Mouse (Mus musculus): ENCODE results near the gene Thbs3.

Gene Thbs3

DNA sequence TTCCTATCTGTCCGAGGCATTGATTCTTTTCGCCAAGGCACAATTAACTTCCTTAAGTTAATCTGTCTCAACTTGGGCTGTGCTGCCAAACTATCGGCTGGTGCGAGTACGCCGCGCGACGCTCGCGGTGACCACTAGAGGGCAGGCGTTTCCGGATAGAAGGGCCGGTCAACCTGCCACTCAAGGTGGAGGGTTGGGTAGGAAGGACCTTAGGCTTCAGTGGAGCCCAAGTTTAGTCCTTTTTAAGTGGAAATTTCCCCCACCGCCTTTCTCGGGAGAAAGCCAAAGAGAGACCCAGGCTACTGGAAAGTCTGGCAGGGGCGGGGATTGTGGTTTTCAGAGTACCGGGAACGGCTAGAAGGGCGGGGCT, 13.2 kb downstream of the Thbs3 start:
- DNase-seq: peak; percentile 82 to 86

DNA sequence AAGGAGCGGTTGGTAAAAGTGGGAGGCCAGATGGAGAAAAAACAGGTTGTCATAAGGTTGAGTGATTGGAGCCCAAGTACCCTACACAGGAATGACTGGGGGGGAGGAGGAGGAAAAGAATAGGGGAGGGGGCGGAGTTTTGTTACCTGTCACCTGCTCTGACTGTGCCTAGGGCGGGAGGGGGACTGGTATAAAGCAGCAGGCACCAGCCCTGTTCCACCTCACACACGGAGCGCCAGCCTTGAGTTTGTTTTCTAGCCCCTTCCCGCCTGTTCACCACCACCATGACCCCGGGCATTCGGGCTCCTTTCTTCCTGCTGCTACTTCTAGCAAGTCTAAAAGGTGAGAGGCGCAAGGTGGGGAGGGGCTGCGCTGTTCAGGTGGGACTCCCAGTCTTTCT, 13.9 kb downstream of the Thbs3 start, which contains the start of gene Muc1:
Muc1 (plus strand) TSS at position 222 of the 400 bp plus-strand sequence.
- no peak for DNase-seq

DNA sequence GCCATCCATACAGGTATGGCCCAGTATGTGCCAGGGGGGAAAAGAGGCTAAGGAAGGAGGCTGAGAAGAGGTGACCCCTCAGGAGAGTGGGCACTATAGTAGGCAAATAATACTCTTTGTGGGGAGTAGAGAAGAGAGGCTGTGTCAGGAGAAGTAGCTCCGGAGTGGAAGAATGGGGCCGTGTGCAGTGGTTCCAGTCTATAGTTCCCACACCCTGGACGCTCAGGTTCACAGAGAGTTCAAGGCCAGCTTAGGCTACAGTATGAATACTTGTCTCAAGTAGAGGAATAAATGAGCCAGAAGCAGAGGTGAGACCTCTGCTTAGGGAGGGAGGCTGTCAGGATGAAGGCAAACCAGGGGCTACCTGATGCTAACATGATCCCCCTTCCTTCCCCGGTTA, 14.3 kb downstream of the Thbs3 start:
- no peak for DNase-seq

GRCm38 (mm10) chr3:89230561-89230960, 15.6 kb downstream of the Thbs3 start:
- DNase-seq: no peak

DNA sequence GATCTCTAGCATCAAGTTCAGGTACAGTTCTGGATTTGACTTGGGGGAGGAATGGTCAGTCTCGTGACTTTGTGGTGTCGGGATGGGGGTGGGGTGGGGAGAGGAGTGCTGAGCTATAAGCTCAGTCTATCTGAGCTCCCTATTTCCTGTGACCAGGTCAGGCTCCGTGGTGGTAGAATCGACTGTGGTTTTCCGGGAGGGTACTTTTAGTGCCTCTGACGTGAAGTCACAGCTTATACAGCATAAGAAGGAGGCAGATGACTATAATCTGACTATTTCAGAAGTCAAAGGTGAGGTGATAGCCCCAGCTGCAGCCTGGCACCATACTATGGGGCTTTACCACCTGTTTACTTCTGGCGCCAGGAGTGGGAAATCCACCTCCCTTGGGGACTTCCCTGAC, 16.4 kb downstream of the Thbs3 start:
- DNase-seq: no peak

- DNase-seq: no peak
These were observed 16.8 kb downstream of the Thbs3 start for GRCm38 (mm10) chr3:89231772-89232275.

GRCm38 (mm10) chr3:89232614-89233013, 17.6 kb downstream of the Thbs3 start:
- no peak for DNase-seq

GRCm38 (mm10) chr3:89233562-89234110, 18.7 kb downstream of the Thbs3 start:
- DNase-seq: no peak

DNA sequence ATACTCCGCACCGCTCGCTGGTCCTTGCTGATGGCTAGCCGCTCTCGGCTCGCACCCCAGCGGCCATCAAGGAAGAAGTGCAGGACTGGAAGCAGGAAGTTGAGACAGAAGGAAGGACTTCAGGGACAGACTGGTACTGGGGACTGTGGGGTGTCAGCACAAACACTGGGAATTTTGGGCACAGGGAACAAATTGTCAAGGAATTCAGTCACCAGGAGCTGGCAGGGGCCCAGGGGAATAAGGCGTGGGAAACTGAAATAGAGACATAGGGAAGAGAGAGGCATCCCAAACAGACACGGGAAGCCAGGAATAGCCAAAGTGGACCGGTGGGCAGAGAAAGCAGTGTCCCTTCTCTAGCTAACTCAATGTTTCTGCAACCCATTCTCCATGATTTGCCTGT, 21.5 kb downstream of the Thbs3 start:
- DNase-seq: no peak

DNA sequence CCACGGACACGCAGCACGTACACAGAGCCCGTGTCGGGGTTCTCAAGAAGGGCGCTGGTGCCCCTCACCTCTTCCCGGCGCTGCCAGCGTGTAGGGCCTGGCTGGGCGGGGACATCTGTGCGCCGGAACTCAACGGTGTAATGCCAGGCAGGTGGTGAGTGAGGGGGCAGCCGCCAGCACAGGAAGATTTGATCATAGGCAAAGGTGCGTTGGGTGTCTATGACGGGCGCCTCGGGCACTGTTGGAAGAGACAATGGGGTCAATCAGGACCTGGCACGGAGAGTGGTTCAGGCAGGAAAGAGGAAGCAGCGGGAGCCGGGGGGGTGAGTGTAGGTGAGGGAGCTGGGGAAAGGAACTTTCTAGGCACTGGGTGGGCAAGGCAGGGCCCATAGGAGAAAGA, 22.7 kb downstream of the Thbs3 start:
- no peak for DNase-seq

- DNase-seq: no peak
These were observed 23.5 kb downstream of the Thbs3 start for GRCm38 (mm10) chr3:89238494-89238893.

- DNase-seq: no peak
These were observed 27.4 kb downstream of the Thbs3 start for GRCm38 (mm10) chr3:89242331-89242895.

- DNase-seq: peak; percentile 81 to 85
These were observed 28.6 kb downstream of the Thbs3 start for GRCm38 (mm10) chr3:89243609-89244008.

DNA sequence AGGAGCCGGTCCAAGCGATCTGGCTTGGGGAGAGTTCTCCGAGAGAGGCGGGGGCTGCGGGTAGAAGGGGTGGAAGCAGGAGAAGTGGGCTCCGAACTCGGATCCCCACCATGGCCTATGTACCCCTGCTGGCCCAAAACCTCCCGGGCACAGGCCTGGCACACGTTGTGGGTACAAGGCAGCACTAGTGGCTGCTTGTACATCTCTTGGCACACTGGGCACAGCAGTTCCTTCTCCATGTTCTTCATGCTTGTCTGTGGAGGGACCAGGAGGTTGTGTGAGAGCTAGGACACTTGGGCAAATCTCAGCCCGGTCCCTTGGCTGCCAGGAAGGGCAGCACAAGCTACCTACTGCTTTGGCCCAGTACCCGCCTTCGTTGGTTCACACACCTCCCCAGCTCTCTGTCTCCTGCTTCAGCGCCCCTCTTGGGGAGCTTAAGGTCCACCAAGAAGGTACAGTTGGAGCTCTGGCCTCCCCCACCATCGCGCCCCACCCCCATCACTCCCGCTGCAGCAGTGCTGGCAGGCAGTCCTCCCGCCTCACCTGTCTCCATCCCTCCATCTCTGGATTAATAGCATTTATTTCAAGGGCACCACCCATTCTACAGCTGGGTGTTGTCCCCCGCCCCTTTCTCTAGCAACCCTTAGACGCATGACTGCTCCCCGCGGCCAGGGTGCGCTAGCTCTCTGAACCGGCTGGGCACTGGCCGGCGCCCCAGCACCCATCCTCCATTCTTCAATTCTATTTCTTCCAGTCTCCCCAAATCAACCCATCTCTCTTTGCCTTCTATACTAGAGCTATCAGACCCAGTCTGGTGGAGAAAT, 29.4 kb downstream of the Thbs3 start:
- DNase-seq: peak; percentile 39 to 50

DNA sequence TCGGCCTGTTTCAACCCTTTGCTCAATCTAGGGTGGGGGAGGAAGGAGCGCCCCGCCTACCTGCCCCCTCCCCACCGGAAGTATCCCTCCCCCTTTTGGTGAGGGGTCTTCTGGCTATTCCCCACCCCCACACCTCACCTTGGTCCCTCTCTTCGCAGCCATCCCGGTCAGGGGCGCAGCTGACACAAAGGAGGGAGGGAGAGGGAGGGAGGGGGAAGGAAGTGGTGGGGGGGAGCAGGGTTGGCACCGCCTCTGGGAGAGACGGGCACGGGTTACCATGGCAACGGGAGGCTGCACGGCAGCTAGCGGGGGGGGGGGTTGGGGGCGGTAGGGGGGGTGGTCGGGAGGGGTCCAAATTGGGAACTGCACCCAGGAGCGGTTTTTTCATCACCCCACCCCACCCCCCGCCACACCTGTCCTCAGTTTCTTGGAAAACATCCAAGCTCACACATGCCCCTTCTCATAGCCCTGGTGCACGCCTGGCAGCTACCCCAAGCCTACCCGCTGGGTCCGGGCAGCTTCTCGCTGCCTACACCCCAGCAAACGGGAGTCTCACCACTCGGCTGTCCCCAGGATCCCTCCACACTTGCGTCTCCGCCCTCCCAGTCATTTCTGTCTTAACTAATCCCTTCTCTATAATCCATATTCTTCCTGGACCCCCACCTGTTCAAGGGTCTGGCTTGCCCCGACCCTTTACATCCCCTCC, 30.2 kb downstream of the Thbs3 start:
- DNase-seq: peak; percentile 64 to 76

DNA sequence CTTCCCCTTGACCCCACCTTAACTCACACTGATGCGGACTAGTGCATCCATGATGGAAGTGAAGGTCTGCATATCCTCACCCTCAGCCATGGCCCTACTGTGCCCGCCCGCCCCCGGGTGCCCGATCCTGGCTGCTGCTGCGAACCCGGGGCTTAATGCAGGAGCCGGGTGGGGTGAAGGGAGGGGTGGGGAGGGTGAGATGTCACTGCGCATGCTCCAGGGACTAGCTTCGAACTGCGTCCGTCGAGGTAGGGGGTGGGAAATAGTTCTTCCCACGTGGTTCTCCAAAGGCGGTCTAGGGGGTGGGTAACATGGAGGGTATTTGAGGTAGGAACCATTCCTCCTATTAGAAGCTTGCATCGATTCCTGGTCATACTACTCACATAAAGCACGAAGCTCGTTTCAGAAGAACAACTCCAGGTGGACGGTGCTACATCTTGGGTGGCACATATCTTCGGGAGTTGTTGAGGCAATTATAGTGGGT, 30.8 kb downstream of the Thbs3 start, which contains the start of gene Krtcap2:
Krtcap2 (plus strand) TSS at position 279 of the 484 bp plus-strand sequence.
- peak; percentile 38 to 57 for DNase-seq

GRCm38 (mm10) chr3:89246261-89247100, 31.5 kb downstream of the Thbs3 start, which contains the start of gene Trim46:
TSS of gene Trim46 (minus strand) at chr3:89246309.
- peak; percentile 84 for DNase-seq

- no peak for DNase-seq
These were observed 32.5 kb downstream of the Thbs3 start for GRCm38 (mm10) chr3:89247466-89247865.

- peak; percentile 65 to 69 for DNase-seq
These were observed 35.6 kb downstream of the Thbs3 start for GRCm38 (mm10) chr3:89250435-89251040.

DNA sequence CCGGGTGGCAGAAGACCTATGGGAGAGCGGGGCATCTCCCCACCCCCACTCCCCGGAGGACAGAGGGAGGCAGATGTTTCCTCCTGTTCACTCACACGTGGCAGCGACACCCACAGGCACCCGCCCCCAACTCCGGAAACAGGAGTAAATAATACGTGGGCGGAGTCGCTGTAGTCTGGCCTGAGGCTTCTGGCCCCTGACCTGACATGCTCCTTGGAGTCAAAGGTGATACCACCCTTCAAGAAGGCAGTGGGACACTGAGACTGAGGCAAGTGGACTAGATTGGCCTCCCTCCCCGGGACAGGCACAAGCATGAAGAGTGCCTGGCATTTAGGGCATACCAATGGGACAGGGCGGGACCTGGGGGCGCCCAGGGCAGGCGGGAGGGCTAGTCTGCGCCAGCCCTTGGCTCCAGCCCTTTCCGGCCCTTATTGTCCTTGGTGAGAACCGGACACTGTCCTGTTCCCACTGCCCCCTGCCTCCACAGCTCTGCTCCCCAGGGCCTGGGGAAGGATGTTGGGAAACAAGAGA, 36.5 kb downstream of the Thbs3 start:
- peak; percentile 77 to 86 for DNase-seq

DNA sequence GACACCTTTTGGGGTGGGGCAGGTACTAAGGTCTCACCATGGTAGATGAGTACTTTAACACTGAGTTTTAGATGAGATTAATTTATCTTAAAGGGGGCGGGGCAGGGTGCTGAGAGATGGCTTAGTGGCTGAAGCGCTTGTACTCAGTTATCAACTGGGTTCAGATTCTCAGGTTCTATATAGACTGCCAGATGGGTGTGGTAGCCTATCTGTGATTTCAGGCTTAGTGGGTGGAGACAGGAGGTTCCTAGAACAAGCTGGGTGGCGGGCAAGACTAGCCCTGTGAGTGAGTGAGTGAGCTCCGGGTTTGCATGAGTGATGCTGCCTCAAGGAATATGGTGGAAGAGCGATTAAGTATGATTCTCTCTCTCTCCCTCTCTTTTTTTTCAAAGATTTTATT, 40.0 kb downstream of the Thbs3 start:
- DNase-seq: no peak

All from thymus, postnatal 36 days (tissue).